Mouse (Mus musculus): ENCODE measurements around the gene Dmrta1. TPM values are rescaled to one million over a fixed set of nuclear protein-coding genes. Genes with fewer than 3 reads are reported as not detected.

Dmrta1 gene
- 0.07 TPM in 1 of 2 replicates, not detected in the other for polyA plus RNA-seq (2015; fragmentation: Nextera tagmentation; extraction: Ambion mirVana)

DNA sequence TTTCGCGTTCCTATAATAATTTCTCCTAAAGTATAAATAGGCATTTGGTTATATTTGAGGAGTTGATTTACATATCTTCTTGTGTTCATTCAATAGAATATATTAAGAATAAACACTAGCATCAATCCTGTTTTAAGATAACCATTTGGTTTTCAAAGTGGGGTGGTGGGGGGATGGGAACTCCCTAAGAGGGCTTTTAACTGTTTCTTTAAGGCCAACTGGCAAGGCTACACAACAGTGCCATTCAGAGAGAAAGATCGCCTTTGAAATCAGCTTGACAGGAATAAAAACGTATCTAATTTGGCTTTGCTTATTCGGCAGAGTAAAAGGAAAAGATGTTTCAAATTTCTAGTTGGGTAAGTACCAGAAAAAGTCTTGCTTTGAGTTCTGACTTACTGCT lies at the start of gene Dmrta1:
Gene Dmrta1 (plus strand): TSS at position 242 of the 400 bp plus-strand sequence.
- Histone ChIP-seq H3K4me2 (ENCODE audit: low read depth, low read length) (no peak within 1 kb of the TSS), H3K27ac (ENCODE audit: low read length) (no peak within 1 kb of the TSS), H3K36me3 (ENCODE audit: control insufficient read depth, insufficient read depth, low read length) (no peaks in the 10 kb centered on the region), H3K4me3 (ENCODE audit: low read length) (no peak within 1 kb of the TSS), H3K4me1 (ENCODE audit: control insufficient read depth, insufficient read depth, low read length) (no peaks in the 10 kb centered on the region), H3K27me3 (replicated peaks; ENCODE audit: control insufficient read depth, insufficient read depth, low read length) (no peaks in the 10 kb centered on the region), H3K9me3 (ENCODE audit: control insufficient read depth, low read length) (no peaks in the 10 kb centered on the region), H3K9ac (ENCODE audit: low read depth, low read length) (no peak within 1 kb of the TSS)
- WGBS = 60% methylated on average over 5 of the region's 5 CpGs
- ATAC-seq = no peak

DNA sequence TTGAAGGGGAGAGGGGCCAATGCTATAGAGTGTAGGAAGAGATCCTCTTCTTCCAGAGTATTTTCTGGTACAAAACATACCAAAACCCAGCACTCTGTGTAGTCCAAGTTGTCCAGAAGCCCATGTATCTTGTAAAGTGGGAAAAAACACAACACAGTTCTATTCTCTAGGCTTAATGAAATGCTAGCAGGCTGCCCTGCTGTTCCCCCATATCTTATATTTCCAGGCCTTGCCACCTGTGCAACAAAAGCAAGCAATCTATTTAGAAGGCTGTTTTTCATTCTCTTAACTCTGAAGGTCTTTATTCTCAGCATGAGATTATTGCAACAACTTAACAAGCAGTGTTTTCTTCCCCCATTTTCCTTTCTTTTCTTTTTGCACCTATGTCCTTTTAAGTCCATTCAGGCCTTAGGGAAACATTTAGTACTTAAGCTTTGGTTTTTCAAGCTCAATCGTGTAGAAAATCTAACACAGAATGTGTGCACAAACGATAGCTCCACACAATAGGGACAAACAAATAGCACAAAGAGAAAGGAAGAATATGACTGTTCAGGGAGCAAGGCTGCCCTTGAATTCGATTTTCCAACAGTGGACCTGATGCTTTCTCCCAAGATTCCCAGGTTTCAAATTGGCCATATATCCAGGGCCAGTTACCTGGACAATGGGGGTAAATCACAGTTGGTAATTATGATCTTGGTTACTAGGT lies 48.7 kb upstream of the Dmrta1 start:
- Histone ChIP-seq H3K4me2 (ENCODE audit: low read depth, low read length) (no peak overlapping the region), H3K36me3 (ENCODE audit: control insufficient read depth, insufficient read depth, low read length) (no peaks in the 10 kb centered on the region), H3K9me3 (ENCODE audit: control insufficient read depth, low read length) (no peaks in the 10 kb centered on the region), H3K4me1 (ENCODE audit: control insufficient read depth, insufficient read depth, low read length) (no peaks in the 10 kb centered on the region), H3K9ac (ENCODE audit: low read depth, low read length) (no peak overlapping the region), H3K27ac (ENCODE audit: low read length) (no peak overlapping the region), H3K27me3 (replicated peaks; ENCODE audit: control insufficient read depth, insufficient read depth, low read length) (no peaks in the 10 kb centered on the region), H3K4me3 (ENCODE audit: low read length) (no peak overlapping the region)
- ATAC-seq = no peak
- 63% methylated on average over 3 of the region's 3 CpGs for WGBS

DNA sequence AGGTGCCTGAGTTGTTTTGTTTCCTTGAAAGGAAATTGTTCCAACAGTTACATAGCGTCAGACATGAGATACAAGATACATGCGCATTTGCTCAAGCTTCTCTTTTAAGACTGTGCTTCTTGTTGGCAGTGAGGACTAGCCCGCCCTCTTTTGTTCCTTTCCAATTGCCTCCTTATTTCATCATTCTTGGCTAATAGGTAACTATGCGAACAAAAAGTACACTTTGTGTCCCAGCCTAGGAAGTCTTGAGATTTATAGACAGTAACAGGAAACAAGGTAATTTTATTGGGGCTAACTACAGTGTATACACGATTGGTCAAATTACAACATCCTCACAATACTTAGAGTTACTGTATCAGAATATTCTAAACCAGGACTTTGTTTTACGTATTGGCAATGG lies 47.7 kb upstream of the Dmrta1 start:
- Histone ChIP-seq H3K4me3 (ENCODE audit: low read length) (no peak overlapping the region), H3K36me3 (ENCODE audit: control insufficient read depth, insufficient read depth, low read length) (no peaks in the 10 kb centered on the region), H3K4me2 (ENCODE audit: low read depth, low read length) (no peak overlapping the region), H3K9me3 (ENCODE audit: control insufficient read depth, low read length) (no peaks in the 10 kb centered on the region), H3K9ac (ENCODE audit: low read depth, low read length) (no peak overlapping the region), H3K27me3 (replicated peaks; ENCODE audit: control insufficient read depth, insufficient read depth, low read length) (no peaks in the 10 kb centered on the region), H3K4me1 (ENCODE audit: control insufficient read depth, insufficient read depth, low read length) (no peaks in the 10 kb centered on the region), H3K27ac (ENCODE audit: low read length) (no peak overlapping the region)
- 80% methylated on average over 6 of the region's 6 CpGs for WGBS
- peak; percentile 53; the same call in 1 of the 2 replicates for ATAC-seq

GRCm38 (mm10) chr4:89638651-89639050 lies 40.6 kb upstream of the Dmrta1 start:
- Histone ChIP-seq H3K4me1 (ENCODE audit: control insufficient read depth, insufficient read depth, low read length) (no peaks in the 10 kb centered on the region), H3K4me2 (ENCODE audit: low read depth, low read length) (no peak overlapping the region; the same call in 1 of the 2 replicates), H3K27me3 (replicated peaks; ENCODE audit: control insufficient read depth, insufficient read depth, low read length) (no peaks in the 10 kb centered on the region), H3K36me3 (ENCODE audit: control insufficient read depth, insufficient read depth, low read length) (no peaks in the 10 kb centered on the region), H3K27ac (ENCODE audit: low read length) (no peak overlapping the region), H3K4me3 (ENCODE audit: low read length) (no peak overlapping the region), H3K9me3 (ENCODE audit: control insufficient read depth, low read length) (no peaks in the 10 kb centered on the region), H3K9ac (ENCODE audit: low read depth, low read length) (no peak overlapping the region)
- no peak for ATAC-seq
- WGBS = 25% methylated on average over 6 of the region's 6 CpGs

GRCm38 (mm10) chr4:89644235-89645115 lies 34.8 kb upstream of the Dmrta1 start:
- Histone ChIP-seq H3K9ac (ENCODE audit: low read depth, low read length) (no peak overlapping the region), H3K4me2 (ENCODE audit: low read depth, low read length) (no peak overlapping the region), H3K4me3 (ENCODE audit: low read length) (no peak overlapping the region), H3K4me1 (ENCODE audit: control insufficient read depth, insufficient read depth, low read length) (no peaks in the 10 kb centered on the region), H3K9me3 (ENCODE audit: control insufficient read depth, low read length) (no peaks in the 10 kb centered on the region), H3K27me3 (replicated peaks; ENCODE audit: control insufficient read depth, insufficient read depth, low read length) (no peaks in the 10 kb centered on the region), H3K36me3 (ENCODE audit: control insufficient read depth, insufficient read depth, low read length) (no peaks in the 10 kb centered on the region), H3K27ac (ENCODE audit: low read length) (no peak overlapping the region)
- ATAC-seq = no peak
- WGBS = 64% methylated on average over 9 of the region's 9 CpGs

GRCm38 (mm10) chr4:89650352-89651311 lies 28.6 kb upstream of the Dmrta1 start:
- Histone ChIP-seq H3K4me1 (ENCODE audit: control insufficient read depth, insufficient read depth, low read length) (no peaks in the 10 kb centered on the region), H3K27me3 (replicated peaks; ENCODE audit: control insufficient read depth, insufficient read depth, low read length) (no peaks in the 10 kb centered on the region), H3K9me3 (ENCODE audit: control insufficient read depth, low read length) (no peaks in the 10 kb centered on the region), H3K4me3 (ENCODE audit: low read length) (no peak overlapping the region), H3K4me2 (ENCODE audit: low read depth, low read length) (no peak overlapping the region), H3K27ac (ENCODE audit: low read length) (no peak overlapping the region), H3K36me3 (ENCODE audit: control insufficient read depth, insufficient read depth, low read length) (no peaks in the 10 kb centered on the region), H3K9ac (ENCODE audit: low read depth, low read length) (no peak overlapping the region)
- WGBS = 81% methylated on average over 20 of the region's 20 CpGs
- no peak for ATAC-seq

DNA sequence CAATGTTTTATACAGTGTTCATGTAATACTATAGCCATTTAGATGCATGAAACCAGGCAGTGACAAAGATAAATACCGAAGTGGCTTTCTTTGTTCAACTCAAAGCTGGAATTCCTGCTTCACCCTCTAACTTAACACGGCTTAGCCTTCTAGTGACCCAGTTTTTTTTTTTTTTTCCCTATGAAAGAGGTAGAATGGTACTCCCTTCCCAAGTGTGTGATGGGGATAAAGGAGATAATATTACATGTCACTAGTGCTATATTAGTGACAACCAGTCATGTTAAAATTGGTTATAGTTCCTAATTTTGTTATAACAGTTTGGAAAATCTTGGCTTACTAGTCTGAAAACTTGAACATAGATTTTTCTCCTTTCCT lies 27.9 kb upstream of the Dmrta1 start:
- H3K9me3 ChIP-seq (ENCODE audit: control insufficient read depth, low read length) = no peaks in the 10 kb centered on the region
- no peak overlapping the region for H3K4me3 ChIP-seq (ENCODE audit: low read length)
- WGBS = 72% methylated on average over 2 of the region's 2 CpGs
- no peak overlapping the region for H3K27ac ChIP-seq (ENCODE audit: low read length)
- no peaks in the 10 kb centered on the region for H3K4me1 ChIP-seq (ENCODE audit: control insufficient read depth, insufficient read depth, low read length)
- H3K9ac ChIP-seq (ENCODE audit: low read depth, low read length) = no peak overlapping the region
- ATAC-seq = no peak
- no peak overlapping the region for H3K4me2 ChIP-seq (ENCODE audit: low read depth, low read length)
- no peaks in the 10 kb centered on the region for H3K36me3 ChIP-seq (ENCODE audit: control insufficient read depth, insufficient read depth, low read length)
- no peaks in the 10 kb centered on the region for H3K27me3 ChIP-seq (replicated peaks; ENCODE audit: control insufficient read depth, insufficient read depth, low read length)

- Histone ChIP-seq H3K4me2 (ENCODE audit: low read depth, low read length) (no peak overlapping the region), H3K4me3 (ENCODE audit: low read length) (no peak overlapping the region), H3K9me3 (ENCODE audit: control insufficient read depth, low read length) (no peaks in the 10 kb centered on the region), H3K36me3 (ENCODE audit: control insufficient read depth, insufficient read depth, low read length) (no peaks in the 10 kb centered on the region), H3K27ac (ENCODE audit: low read length) (no peak overlapping the region), H3K4me1 (ENCODE audit: control insufficient read depth, insufficient read depth, low read length) (no peaks in the 10 kb centered on the region), H3K27me3 (replicated peaks; ENCODE audit: control insufficient read depth, insufficient read depth, low read length) (no peaks in the 10 kb centered on the region), H3K9ac (ENCODE audit: low read depth, low read length) (no peak overlapping the region)
- 93% methylated on average over 1 of the region's 1 CpGs for WGBS
- no peak for ATAC-seq
Observed at GRCm38 (mm10) chr4:89651779-89652178, 27.5 kb upstream of the Dmrta1 start.

- no peak overlapping the region for H3K4me2 ChIP-seq (ENCODE audit: low read depth, low read length)
- H3K9ac ChIP-seq (ENCODE audit: low read depth, low read length) = no peak overlapping the region
- H3K9me3 ChIP-seq (ENCODE audit: control insufficient read depth, low read length) = no peaks in the 10 kb centered on the region
- WGBS = 81% methylated on average over 2 of the region's 2 CpGs
- H3K4me1 ChIP-seq (ENCODE audit: control insufficient read depth, insufficient read depth, low read length) = no peaks in the 10 kb centered on the region
- no peaks in the 10 kb centered on the region for H3K27me3 ChIP-seq (replicated peaks; ENCODE audit: control insufficient read depth, insufficient read depth, low read length)
- no peak overlapping the region for H3K27ac ChIP-seq (ENCODE audit: low read length)
- H3K4me3 ChIP-seq (ENCODE audit: low read length) = no peak overlapping the region
- ATAC-seq = no peak
- H3K36me3 ChIP-seq (ENCODE audit: control insufficient read depth, insufficient read depth, low read length) = no peaks in the 10 kb centered on the region
Observed at GRCm38 (mm10) chr4:89663406-89663805, 15.8 kb upstream of the Dmrta1 start.
